Mouse (Mus musculus): ENCODE measurements around the gene Tbca. TPM values are rescaled to one million over a fixed set of nuclear protein-coding genes. Genes with fewer than 3 reads are reported as not detected.

Gene Tbca
- 100 to 1,000 TPM; 130 to 132 TPM for total RNA-seq (2021)

GRCm38 (mm10) chr13:94788771-94789649, at the start of gene Tbca:
TSS of gene Tbca (plus strand) at chr13:94788910.
- intact Hi-C loops (cut with DNase I) = no loop called here

GRCm38 (mm10) chr13:94745176-94745575, 43.5 kb upstream of the Tbca start:
- intact Hi-C loops (cut with DNase I) = no loop called here
- no peak for DNase-seq (ENCODE audit: low spot score in 2 of 2)

More at GRCm38 (mm10) chr13:94788771-94789649, at the start of gene Tbca:
- peak; percentile 82 to 84 for DNase-seq (ENCODE audit: low spot score in 2 of 2)

- intact Hi-C loops (cut with DNase I) = no loop called here
- no peak for DNase-seq (ENCODE audit: low spot score in 2 of 2)
Measured at GRCm38 (mm10) chr13:94765852-94766251, 22.9 kb upstream of the Tbca start.

GRCm38 (mm10) chr13:94768460-94769154, 20.1 kb upstream of the Tbca start:
- intact Hi-C loops (cut with DNase I) = no loop called here
- no peak for DNase-seq (ENCODE audit: low spot score in 2 of 2)

DNA sequence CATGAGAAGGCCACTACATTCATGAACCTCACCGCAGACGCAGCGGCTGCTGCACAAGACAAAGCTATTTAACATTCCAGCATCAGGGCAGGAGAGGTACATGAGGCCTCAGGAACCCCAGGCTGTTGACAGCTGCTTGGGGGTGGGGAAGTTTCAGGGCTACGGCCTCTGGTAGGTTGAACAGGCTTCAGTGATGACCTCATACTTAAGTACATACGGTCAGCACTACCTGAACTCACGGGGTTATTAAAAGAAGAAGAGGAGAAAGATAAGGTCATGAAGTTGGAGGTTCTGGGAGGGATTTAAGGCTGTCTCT, 19.6 kb upstream of the Tbca start:
- intact Hi-C loops (cut with DNase I) = no loop called here
- no peak for DNase-seq (ENCODE audit: low spot score in 2 of 2)

DNA sequence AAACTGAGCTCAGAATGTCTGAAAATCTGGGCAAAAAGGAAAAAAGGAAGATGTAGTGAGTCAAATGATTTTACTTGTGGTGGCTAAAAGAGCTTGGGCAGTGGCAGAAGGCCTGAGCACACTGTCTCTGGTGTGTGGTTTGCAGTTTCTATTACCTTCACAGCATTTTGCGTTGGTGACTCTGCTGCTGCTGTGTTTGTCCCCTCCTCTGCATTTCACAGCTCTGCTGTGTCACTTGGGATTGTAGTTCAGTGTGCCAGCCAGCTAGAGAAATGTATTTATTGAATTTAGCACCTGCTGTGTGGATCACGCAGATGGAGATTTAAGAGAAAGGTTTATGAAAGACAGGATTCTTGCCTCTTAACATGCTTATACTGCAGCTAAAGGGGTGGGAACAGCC, 1.8 kb upstream of the Tbca start:
- DNase-seq (ENCODE audit: low spot score in 2 of 2) = peak in 1 of 2 experiments; percentile 64

DNA sequence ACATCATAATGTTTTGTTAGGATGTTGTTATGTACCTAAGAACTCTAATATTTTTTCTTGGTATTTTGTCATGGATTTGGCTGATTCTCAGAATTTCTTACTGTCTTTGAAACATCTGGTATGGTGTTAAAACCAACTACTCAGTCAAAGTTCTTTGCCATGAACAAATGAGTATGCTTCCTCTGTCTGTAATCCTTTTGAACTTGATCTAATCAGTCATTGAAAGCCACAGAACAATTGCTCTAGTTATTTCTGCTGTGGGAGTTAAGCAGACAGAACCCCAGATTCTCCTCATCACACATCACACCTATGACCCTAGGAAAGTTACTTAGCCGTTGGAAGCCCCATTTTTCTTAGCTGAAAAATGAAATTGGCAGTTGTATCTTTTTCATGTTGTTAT, 6.0 kb downstream of the Tbca start:
- DNase-seq (ENCODE audit: low spot score in 2 of 2) = no peak
- intact Hi-C loops (cut with DNase I) = no loop called here

More for the DNA sequence above, 1.8 kb upstream of the Tbca start:
- intact Hi-C loops (cut with DNase I) = no loop called here

DNA sequence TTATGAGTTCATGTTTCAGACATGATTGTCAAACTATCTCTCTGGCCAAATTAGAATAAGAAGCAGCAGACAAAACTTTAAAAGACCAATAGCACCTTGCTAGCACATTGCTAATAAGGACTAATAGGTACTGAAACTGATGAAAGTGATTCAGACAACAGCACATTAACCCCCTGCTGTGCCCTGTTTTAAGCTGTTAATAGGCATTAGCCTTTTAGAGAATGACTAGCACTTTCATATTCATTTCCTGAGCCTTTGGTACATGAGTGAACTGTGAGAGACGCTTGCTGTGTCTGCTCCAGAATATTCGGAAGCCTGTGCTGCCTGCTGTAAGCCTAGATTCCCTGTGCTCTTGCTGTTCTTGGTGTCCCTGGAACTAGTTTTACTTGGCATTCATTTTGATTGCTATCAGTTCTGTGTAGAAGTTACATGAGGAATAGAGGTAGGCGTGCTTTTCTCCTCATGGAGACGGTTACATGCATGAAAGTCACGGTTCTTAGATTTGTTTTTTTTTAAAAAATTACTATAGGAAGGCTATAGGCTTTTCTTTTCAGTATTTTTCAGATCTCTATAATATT, 14.9 kb downstream of the Tbca start:
- DNase-seq (ENCODE audit: low spot score in 2 of 2) = no peak
- intact Hi-C loops (cut with DNase I) = no loop called here

DNA sequence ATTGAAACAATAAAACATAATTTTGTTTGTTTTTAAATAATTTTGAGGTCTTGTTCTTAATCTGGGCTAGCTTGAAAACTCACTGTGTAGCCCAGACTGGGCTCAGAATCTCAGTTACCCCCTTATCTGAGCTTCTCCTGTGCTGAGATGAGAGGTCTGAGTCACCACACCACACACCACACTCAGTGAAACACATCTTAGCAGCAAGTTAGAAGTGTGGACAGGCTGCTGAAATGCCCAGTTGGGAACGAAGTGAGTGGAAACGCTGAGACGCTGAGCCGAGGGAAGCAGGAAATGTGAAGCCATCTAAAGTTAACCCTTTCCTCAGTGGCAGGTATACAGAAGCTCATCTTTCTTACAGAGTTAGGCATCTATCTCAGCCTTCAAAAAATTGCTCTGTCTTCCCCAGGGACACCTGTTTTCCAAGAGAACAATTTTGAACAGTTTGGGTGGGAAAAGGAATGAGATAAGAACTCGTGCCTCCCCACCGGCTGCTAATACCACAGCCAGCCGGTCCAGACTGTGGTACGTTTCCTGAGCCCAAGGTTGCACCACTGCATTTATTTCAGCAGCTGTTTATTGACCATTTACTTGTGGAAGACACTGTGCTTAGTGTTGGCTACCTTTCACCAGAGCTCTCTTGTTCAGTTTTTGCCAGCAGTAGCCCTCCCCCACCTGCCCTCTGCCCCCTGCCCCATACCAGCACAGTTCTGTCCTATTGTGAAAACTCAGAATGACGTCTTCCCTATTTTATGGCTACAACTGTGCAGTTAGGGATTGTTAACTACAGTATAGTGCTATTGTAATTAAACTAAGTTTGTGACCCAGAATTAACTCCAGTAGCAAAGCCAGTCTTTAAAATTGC, 17.8 kb downstream of the Tbca start:
- intact Hi-C loops (cut with DNase I) = no loop called here
- no peak for DNase-seq (ENCODE audit: low spot score in 2 of 2)

DNA sequence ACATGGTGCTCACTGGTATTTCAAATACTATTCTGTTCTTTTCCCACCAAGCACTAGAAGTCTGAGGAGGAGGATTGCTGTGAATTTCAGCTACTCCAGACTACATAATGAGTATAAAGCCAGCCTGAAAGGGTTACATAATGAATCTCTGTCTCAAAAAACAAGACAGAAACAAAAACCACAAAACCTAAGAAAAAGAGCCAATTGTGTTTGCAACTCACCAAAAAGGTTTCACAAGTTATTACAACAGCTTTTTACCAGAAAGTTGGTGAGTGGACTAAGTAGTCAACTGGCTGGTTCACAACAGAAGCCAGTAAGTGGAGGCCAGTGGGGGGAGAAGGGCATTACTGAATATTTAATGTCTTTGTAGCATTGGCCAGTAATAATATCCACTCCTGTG, 19.9 kb downstream of the Tbca start:
- peak in 1 of 2 experiments; percentile 48 for DNase-seq (ENCODE audit: low spot score in 2 of 2)
- intact Hi-C loops (cut with DNase I) = no loop called here

DNA sequence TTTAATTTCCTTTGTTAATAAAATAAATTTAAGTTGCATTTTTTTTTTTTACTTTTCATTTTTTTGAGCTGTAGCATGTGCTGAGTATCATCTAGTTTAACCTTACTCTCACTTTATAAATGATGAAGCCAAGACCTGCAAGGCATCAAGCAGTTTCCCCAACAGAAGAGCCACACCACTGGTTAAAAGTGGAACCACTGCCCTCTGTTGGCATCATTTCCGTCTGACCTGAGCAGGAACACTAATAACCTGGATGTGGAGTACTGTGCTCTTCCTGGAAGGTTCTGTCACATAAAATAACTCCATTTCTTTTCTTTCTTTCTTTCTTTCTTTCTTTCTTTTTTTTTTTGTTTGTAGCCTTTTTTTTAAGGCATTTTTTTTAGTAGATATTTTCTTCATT, 21.0 kb downstream of the Tbca start:
- intact Hi-C loops (cut with DNase I) = no loop called here
- no peak for DNase-seq (ENCODE audit: low spot score in 2 of 2)

DNA sequence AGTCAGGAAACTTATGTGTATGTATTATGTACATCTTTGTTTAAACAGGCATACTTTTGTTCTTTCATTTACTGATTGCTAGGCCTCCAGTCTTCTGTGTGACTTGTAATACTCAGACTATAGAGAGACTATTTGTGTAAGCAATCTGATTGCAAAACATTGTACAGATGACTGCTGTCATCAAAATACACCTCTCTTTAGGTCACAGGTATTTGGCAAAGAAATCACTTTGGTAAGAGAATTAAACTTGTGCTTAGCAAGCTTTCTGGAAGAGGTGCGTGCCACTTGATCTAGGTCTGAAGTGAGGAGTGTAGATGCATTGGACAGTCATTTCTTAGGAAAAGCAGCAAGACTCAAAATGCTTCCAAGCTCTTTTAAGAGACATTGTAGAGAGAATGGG, 22.7 kb downstream of the Tbca start:
- DNase-seq (ENCODE audit: low spot score in 2 of 2) = no peak
- intact Hi-C loops (cut with DNase I) = no loop called here

- no peak for DNase-seq (ENCODE audit: low spot score in 2 of 2)
- intact Hi-C loops (cut with DNase I) = no loop called here
Measured at GRCm38 (mm10) chr13:94813770-94814169, 25.1 kb downstream of the Tbca start.

DNA sequence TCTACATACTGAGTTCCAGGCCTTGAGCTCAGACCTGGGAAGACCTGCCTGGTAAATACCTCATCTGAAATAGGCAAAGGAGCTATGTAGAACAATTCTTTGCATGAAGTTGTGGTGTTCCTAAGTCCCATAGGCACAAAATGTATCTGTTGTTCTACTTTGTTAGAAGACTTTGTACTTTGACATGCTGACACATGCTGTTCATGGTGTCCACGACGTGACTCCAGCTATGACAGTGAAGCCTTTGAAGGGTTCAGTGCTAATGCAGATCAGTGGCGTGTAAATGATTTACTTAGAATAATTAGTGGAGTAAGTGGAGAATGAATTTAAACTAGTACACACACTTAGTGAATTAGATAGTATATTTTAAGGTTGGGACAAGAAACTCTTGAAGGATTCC, 31.8 kb downstream of the Tbca start:
- no peak for DNase-seq (ENCODE audit: low spot score in 2 of 2)
- intact Hi-C loops (cut with DNase I) = no loop called here

DNA sequence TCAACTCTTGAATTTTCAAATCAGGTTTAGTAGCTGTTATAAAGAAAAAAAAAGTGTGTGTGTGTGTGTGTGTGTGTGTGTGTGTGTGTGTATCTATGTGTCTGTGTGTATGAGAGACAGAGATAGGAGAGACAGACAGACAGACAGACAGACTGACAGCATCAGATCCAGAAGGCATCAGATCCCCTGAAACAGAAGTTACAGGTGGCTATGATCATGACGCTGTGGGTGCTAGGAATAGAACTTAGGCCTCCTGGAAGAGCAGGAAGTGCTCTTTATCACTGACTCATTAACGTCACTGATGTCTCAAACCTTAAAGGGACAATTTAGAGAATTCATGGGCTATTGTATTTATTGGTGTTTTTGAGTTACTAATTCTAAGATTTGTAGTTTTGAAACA, 32.2 kb downstream of the Tbca start:
- intact Hi-C loops (cut with DNase I) = no loop called here

DNA sequence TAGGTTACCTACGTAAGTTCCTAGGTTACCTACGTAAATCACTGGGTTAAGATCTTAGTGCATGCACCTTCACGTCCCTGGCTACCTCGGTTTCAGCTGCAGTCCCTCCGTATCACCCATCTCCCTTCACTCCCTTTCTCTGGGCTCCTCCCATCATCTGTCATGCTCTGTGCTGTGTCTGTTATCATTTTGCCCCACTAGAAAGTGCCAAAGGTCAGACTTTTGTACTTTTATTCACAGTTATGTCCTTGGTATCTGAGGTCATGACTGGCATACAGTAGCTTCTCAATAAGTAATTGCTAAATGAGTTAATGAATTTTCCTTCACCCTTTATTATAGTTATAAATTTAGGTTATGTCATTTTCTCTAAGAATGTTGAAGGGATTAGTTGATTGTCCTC, 37.7 kb downstream of the Tbca start:
- DNase-seq (ENCODE audit: low spot score in 2 of 2) = no peak
- intact Hi-C loops (cut with DNase I) = no loop called here

More for the DNA sequence above, 32.2 kb downstream of the Tbca start:
- DNase-seq (ENCODE audit: low spot score in 2 of 2) = no peak

DNA sequence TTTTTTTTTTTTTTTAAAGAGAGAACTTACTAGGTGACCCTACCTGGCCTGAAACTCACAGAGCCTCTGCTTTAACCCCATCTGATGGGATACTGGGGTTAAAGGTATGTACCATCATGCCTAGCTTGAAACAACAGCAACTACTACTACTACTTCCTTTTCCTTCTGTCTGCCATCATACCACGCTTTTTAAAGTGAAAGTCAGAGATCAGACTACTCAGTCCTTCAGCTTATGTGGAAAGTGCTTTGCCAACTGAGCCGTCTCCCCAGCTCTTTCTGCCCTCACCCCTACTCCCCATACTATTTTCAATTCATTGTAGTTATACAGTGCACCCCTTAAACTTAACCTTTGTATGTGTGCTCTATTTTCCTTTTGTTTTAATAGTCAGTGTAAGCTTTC, 38.3 kb downstream of the Tbca start:
- no peak for DNase-seq (ENCODE audit: low spot score in 2 of 2)
- intact Hi-C loops (cut with DNase I) = no loop called here

DNA sequence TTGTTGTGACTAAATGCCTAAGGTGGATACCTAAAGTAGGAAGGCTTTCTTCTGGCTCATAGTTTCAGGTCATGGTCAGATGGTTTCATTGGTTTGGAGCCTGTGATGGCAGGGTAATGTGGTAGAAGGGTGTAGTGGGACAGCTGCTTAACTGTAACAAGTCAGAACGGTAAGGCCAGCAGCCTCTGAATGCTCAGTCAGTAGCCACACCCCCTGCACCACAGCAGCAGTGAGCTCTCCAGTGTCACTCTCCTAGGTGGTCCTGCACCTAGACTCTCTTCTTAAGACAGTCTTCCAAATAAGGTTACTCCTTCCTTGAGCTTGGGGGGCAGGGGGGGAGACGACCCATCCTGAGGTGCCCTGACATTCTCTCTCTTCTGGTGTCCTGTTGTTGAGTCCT, 39.1 kb downstream of the Tbca start:
- no peak for DNase-seq (ENCODE audit: low spot score in 2 of 2)
- intact Hi-C loops (cut with DNase I) = no loop called here

DNA sequence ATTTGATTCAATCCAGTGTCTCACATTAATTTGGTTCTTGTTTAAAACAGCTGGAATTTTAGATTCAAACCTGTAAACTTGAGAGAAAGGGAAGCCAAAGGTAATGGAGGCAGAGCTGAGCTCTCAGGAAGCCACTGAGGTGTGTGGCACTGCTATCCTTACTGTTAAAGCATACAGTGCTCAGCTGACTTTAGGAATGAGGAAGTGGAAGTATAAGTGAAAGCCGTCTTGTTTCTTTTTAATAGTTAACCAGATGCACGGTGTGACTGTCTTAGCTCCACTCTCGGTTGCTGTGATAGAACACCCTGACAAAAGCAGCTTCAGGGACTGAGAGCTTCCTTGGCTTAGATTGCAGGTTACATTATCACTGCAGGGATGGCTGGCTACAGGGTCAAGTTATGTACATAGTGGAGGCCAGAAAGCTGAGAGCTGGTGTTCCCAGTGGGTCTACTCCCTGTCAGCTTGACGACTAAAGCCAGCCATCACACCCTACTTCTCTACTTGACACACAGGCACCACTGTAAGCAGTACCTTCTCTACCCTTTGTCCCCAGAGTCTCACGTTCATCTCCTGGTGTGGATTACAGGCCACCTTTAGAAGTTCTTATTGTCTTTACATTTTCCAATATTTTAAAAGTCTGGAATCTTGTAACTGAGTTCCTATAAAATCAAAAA, 49.5 kb downstream of the Tbca start:
- intact Hi-C loops (cut with DNase I) = no loop called here
- DNase-seq (ENCODE audit: low spot score in 2 of 2) = no peak
